Mouse (Mus musculus) spleen, adult 2 months (tissue): ENCODE data around the gene Rasgrp1. TPM values are rescaled to one million over a fixed set of nuclear protein-coding genes. Genes with fewer than 3 reads are reported as not detected.

Experiments used
- DNase-seq, 2 experiments: peaks; one replicate each; pipeline versions ENCODE4 v3.0.0 to v3.0.0-alpha.2; 2012 to 2021; ENCODE audit warnings: low spot score in 2 of 2, low read depth in 1 of 2
- H3K27ac ChIP-seq: fragments of 200-500 bp; 2 replicates; pipeline ENCODE4 v1.5.1; 2012; ENCODE audit warnings: low read length, inconsistent platforms; ENCODE audit not compliant: insufficient read depth
- H3K27me3 ChIP-seq: fragments of 200-500 bp; 2 replicates; pipeline ENCODE4 v1.6.1; 2012; ENCODE audit warnings: mild to moderate bottlenecking, moderate library complexity, low read length, inconsistent platforms; ENCODE audit not compliant: control insufficient read depth, insufficient read depth
- H3K36me3 ChIP-seq: fragments of 200-500 bp; 2 replicates; pipeline ENCODE4 v1.6.1; 2012; ENCODE audit warnings: mild to moderate bottlenecking, low read length, inconsistent platforms; ENCODE audit not compliant: control insufficient read depth, insufficient read depth
- H3K4me1 ChIP-seq: fragments of 200-500 bp; 2 replicates; pipeline ENCODE4 v1.6.1; 2011; ENCODE audit warnings: inconsistent platforms; ENCODE audit not compliant: control insufficient read depth, insufficient read depth, insufficient read length
- H3K4me3 ChIP-seq: fragments of 200-500 bp; 2 replicates; pipeline ENCODE4 v1.5.1; 2011; ENCODE audit warnings: mild to moderate bottlenecking, inconsistent platforms; ENCODE audit not compliant: insufficient read depth, insufficient read length; ENCODE audit errors: extremely low read depth
- CTCF ChIP-seq: fragments of 200-500 bp; IDR thresholded peaks from 2 replicates; pipeline ENCODE4 v1.5.1; 2011; ENCODE audit warnings: mild to moderate bottlenecking, inconsistent platforms; ENCODE audit not compliant: insufficient read depth, insufficient read length, insufficient replicate concordance; ENCODE audit errors: extremely low read depth
- POLR2A ChIP-seq: fragments of 200-500 bp; IDR thresholded peaks from 2 replicates; pipeline ENCODE4 v1.6.1; 2011; ENCODE audit warnings: low read depth, low read length, inconsistent platforms
- WGBS: fragments of 180-500 bp; shearing (Covaris S2); methylation state at CpG from one replicate; pipeline ENCODE4 v1.1.7; 2018; 5-methylcytosine and 5-hydroxymethylcytosine counted together
- polyA plus RNA-seq: library from polyadenylated mRNA; depleted of rRNA; stranded (reverse); fragments of >200 nt; gene quantifications from 2 replicates; pipeline ENCODE4 v1.2.3, GENCODE M21; 2012; rRNA removed

Rasgrp1 gene
- polyA plus RNA-seq, 1 experiment = 20.0 TPM

DNA sequence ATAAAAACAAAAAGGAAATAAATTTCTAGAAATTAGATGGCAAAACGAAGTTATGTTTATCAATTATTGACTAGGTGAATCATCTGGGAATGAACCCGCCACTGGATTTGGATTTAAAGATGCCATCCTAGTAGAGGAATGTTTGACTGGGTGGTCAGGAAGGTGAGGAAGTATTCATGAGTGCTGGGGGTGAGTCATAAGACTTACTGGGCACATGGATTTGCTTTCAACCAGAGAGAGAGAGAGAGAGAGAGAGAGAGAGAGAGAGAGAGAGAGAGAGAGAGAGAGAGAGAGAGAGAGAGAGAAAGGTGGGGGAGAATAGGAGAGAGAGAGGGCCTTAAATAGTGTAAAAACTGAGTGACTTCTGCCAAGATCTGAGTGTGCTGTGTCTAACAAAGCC, 87.4 kb downstream of the Rasgrp1 start:
- WGBS = 88% methylated on average over 2 of the region's 2 CpGs
- Histone ChIP-seq H3K36me3 (no peaks in the 10 kb centered on the region), H3K27me3 (no peaks in the 10 kb centered on the region), H3K4me3 (no peak overlapping the region), H3K27ac (no peak overlapping the region), H3K4me1 (no peaks in the 10 kb centered on the region)
- DNase-seq = no peak
- no peak for TF ChIP-seq POLR2A
- no peak for TF ChIP-seq CTCF

DNA sequence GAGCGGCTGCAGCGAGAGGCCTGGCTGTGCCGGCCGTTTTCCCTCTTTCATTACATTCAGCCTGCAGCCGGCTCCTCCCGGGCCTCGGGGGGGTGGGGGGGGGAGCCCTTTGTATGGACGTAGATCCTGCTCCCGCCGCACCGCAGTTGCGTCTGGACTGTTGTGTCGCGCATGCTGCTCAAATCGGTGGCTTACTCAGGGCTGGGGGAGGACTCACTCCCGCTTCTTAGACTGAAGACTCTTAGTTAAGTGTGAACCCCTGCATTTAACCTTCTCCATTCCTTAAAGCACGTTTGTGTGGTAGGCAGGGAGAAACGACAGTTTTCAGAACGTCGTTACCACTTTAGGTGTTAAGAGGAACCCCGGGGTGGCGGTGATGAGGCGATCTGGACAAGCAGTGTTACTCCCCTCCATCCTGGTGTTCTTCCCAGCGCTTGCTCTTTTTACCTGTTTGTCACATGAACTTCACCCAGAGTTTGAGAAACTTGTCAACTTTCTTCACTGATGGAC, 92.7 kb downstream of the Rasgrp1 start:
- WGBS = 0% methylated on average over 23 of the region's 24 CpGs
- TF ChIP-seq POLR2A (no peak), CTCF (no peak)
- no peak overlapping the region for H3K27ac ChIP-seq
- DNase-seq = peak in 1 of 2 experiments; percentile 8
- no peaks in the 10 kb centered on the region for H3K27me3 ChIP-seq
- H3K4me1 ChIP-seq = no peaks in the 10 kb centered on the region
- peak overlapping the region; percentile 96 for H3K4me3 ChIP-seq
- no peaks in the 10 kb centered on the region for H3K36me3 ChIP-seq

DNA sequence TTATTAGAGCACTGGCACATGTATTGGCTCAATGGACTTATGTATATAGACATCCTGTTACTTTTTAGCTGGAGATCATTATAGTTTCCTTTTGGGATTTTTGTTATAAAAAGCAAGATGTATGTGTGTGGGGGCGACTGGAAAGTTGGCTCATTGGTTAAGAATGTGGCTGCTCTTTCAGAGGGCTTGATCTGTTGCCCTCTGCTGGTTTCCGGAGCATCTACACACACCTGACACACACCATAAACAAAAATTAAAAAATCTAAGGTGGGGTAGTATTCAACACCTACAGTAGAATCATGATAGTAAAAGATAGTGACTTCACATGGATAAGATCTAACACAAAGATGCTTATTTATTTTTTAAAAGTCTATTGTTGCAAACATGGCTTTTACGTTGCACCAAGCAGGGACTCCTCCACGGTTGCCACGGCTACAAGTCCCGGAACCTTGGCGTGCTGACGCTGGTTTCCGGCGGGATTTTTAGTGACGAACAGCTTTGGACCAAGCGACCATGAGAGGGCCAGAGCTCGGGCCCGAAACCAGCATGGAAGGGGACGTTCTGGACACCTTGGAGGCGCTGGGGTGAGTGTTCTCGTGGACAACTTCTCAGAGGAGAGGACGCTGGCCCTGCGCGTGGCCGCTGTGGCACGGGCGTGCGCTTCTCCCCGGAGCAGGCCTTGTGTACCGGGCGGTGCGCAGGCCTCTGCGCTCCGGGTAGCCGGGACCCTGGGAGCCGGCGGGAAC, 93.4 kb downstream of the Rasgrp1 start, which contains the start of gene Fam98b:
Gene Fam98b (plus strand): TSS at position 485 of the 746 bp plus-strand sequence.
- Histone ChIP-seq H3K36me3 (no peaks in the 10 kb centered on the region), H3K4me3 (peak within 1 kb of the TSS; percentile 96), H3K27me3 (no peaks in the 10 kb centered on the region), H3K4me1 (no peaks in the 10 kb centered on the region), H3K27ac (peak within 1 kb of the TSS; percentile 81)
- WGBS = 1% methylated on average over 33 of the region's 33 CpGs
- peak; percentile 82 to 86 for DNase-seq
- TF ChIP-seq POLR2A = 0 out of 2 replicates have a peak, but pooled peaks have one; percentile 7
- peak; percentile 27; the same call in 1 of the 2 replicates for TF ChIP-seq CTCF

DNA sequence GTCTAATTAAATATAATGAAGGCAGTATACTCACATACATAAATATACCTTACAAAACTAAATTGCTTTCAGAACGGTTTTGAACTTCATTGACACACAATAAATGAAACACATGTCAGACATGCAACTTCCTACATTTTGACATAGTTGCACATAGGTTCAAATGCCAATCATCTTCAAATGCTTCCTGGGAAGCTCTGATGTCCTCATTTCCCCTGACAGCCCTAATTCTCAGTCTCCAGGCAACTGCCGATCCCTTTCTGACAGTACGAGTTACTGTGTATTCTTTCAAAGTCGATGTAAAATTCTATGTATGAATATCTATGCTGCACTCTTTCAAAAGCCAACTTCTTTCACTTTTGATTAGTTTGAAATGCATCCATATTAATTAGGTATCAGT, 100.8 kb downstream of the Rasgrp1 start:
- no peak for DNase-seq
- TF ChIP-seq POLR2A (no peak), CTCF (no peak)
- Histone ChIP-seq H3K4me1 (no peaks in the 10 kb centered on the region), H3K27ac (no peak overlapping the region), H3K27me3 (0 out of 2 replicates have a peak, but pooled peaks cover 1% of the 10 kb centered on the region), H3K36me3 (no peaks in the 10 kb centered on the region), H3K4me3 (no peak overlapping the region)
- 77% methylated on average over 4 of the region's 4 CpGs for WGBS

DNA sequence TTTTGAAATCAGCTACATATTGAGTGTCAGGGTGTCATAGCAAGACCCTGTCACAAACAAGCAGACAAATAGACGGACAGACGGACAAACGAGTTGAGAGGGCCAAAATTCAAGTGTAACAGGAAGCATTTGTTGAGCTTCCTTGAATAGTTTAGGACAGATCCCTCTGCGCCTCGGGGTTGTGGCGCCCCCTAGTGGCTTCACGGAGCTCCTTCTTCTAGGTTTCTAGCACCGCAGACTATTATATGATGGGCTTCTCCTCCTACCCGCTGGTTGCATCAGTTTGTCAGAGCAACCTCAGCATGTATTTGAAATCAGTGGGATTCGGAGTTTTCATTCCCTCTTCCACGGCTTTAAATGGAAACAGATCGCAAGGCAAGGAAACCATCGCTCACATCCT, 111.5 kb downstream of the Rasgrp1 start:
- Histone ChIP-seq H3K4me3 (no peak overlapping the region), H3K27me3 (no peaks in the 10 kb centered on the region), H3K4me1 (no peaks in the 10 kb centered on the region), H3K36me3 (no peaks in the 10 kb centered on the region), H3K27ac (no peak overlapping the region)
- peak; percentile 11 to 54 for DNase-seq
- TF ChIP-seq CTCF (peak; percentile 76; the same call in 1 of the 2 replicates), POLR2A (no peak)
- 8% methylated on average over 13 of the region's 13 CpGs for WGBS

DNA sequence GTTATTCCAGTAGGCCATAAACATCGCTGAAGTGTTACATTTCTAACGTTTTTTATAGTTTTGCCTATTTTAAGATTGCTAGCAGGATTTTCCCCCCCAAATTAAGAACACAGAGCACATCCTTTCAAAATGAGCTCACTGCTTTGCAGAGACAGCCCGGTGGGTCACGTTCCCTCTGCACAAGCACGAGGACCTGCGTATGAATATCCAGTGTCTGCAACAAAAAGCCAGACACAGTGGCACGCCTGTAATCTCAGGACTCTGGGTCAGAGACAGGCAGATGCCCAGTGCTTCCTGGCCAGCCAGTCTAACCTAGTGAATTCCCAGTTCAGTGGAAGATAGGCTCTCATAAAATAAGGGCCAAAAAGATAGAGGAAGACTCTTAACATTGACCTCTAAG, 112.5 kb downstream of the Rasgrp1 start:
- no peak for DNase-seq
- H3K27me3 ChIP-seq = no peaks in the 10 kb centered on the region
- H3K36me3 ChIP-seq = no peaks in the 10 kb centered on the region
- H3K4me1 ChIP-seq = no peaks in the 10 kb centered on the region
- TF ChIP-seq CTCF (no peak), POLR2A (no peak)
- WGBS = 88% methylated on average over 7 of the region's 7 CpGs
- no peak overlapping the region for H3K4me3 ChIP-seq
- H3K27ac ChIP-seq = no peak overlapping the region

Other genes starting within 250 kb of the Rasgrp1 start
- gene Spred1, start 221.6 kb downstream of the Rasgrp1 start, polyA plus RNA-seq = 2.2 and 2.9 TPM in 2 replicates
- gene Fam98b, start 93.3 kb downstream of the Rasgrp1 start, polyA plus RNA-seq = 3.3 and 4.0 TPM in 2 replicates